Mouse (Mus musculus) myocyte (in vitro differentiated cells): Measurements from ENCODE around the gene Ubr1. TPM values are rescaled to one million over a fixed set of nuclear protein-coding genes. Genes with fewer than 3 reads are reported as not detected.

Experiments used
- H3K27me3 ChIP-seq: one replicate; pipeline ENCODE4 v1.6.1; 2011; ENCODE audit not compliant: control insufficient read depth, insufficient read depth, insufficient read length
- H3K36me3 ChIP-seq: one replicate; pipeline ENCODE4 v1.6.1; 2011; ENCODE audit not compliant: control insufficient read depth, insufficient read depth
- H3K4me2 ChIP-seq: one replicate; pipeline ENCODE4 v1.6.1; 2011; ENCODE audit warnings: low read depth, control low read depth
- H3K4me3 ChIP-seq: one replicate; pipeline ENCODE4 v1.5.1; 2011; ENCODE audit warnings: mild to moderate bottlenecking, control low read depth, moderate library complexity
- H3K79me2 ChIP-seq: one replicate; pipeline ENCODE4 v1.6.1; 2011; ENCODE audit not compliant: control insufficient read depth, insufficient read depth
- H3ac ChIP-seq: one replicate; pipeline ENCODE4 v1.6.1; 2011; ENCODE audit not compliant: control insufficient read depth, insufficient read length
- CEBPB ChIP-seq: IDR thresholded peaks from 2 replicates; pipeline ENCODE4 v1.6.1; 2011; ENCODE audit warnings: mild to moderate bottlenecking, moderate library complexity; ENCODE audit not compliant: poor library complexity, insufficient read depth, severe bottlenecking
- E2F4 ChIP-seq: IDR thresholded peaks from one replicate; pipeline ENCODE4 v1.6.1; 2011; ENCODE audit warnings: mild to moderate bottlenecking, control low read depth, moderate library complexity; ENCODE audit not compliant: insufficient read depth
- MAX ChIP-seq: IDR thresholded peaks from one replicate; pipeline ENCODE4 v1.6.1; 2011; ENCODE audit warnings: low read depth, mild to moderate bottlenecking, control low read depth
- MYOD1 ChIP-seq, 3 experiments: IDR thresholded peaks; one replicate each; pipeline ENCODE4 v1.6.1; 2011; ENCODE audit warnings: control low read depth in 2 of 3, low read depth in 2 of 3, mild to moderate bottlenecking in 2 of 3, moderate library complexity in 1 of 3; ENCODE audit not compliant: insufficient read length in 2 of 3, control insufficient read depth in 1 of 3
- MYOG ChIP-seq, 3 experiments: IDR thresholded peaks; one replicate each; pipeline ENCODE4 v1.6.1; 2011; ENCODE audit warnings: control low read depth in 2 of 3, low read depth in 2 of 3, mild to moderate bottlenecking in 2 of 3; ENCODE audit not compliant: insufficient read length in 2 of 3, control insufficient read depth in 1 of 3, insufficient read depth in 1 of 3
- POLR2A ChIP-seq: IDR thresholded peaks from one replicate; pipeline ENCODE4 v1.6.1; 2011; ENCODE audit warnings: low read depth, mild to moderate bottlenecking, control low read depth, moderate library complexity; ENCODE audit not compliant: insufficient read length
- POLR2AphosphoS2 ChIP-seq: IDR thresholded peaks from one replicate; pipeline ENCODE4 v1.6.1; 2011; ENCODE audit warnings: low read depth, control low read depth; ENCODE audit not compliant: insufficient read length
- REST ChIP-seq: IDR thresholded peaks from one replicate; pipeline ENCODE4 v1.6.1; 2011; ENCODE audit warnings: mild to moderate bottlenecking, control low read depth, moderate library complexity; ENCODE audit not compliant: insufficient read depth, insufficient read length
- SRF ChIP-seq: IDR thresholded peaks from one replicate; pipeline ENCODE4 v1.6.1; 2011; ENCODE audit warnings: low read depth; ENCODE audit not compliant: control insufficient read depth, insufficient read length
- TCF12 ChIP-seq: IDR thresholded peaks from one replicate; pipeline ENCODE4 v1.6.1; 2011; ENCODE audit warnings: mild to moderate bottlenecking, control low read depth; ENCODE audit not compliant: poor library complexity, insufficient read depth, severe bottlenecking
- TCF3 ChIP-seq: IDR thresholded peaks from one replicate; pipeline ENCODE4 v1.6.1; 2011; ENCODE audit warnings: low read depth, control low read depth; ENCODE audit not compliant: insufficient read length
- USF1 ChIP-seq: IDR thresholded peaks from one replicate; pipeline ENCODE4 v1.6.1; 2011; ENCODE audit warnings: low read depth, mild to moderate bottlenecking, control low read depth, moderate library complexity
- polyA plus RNA-seq: library from polyadenylated mRNA; unstranded; fragments of >200 nt; fragmentation: generic; extraction: Trizol; gene quantifications from one replicate; pipeline ENCODE4 v1.2.1, GENCODE M21; 2012; ENCODE audit warnings: missing spikeins

Gene Ubr1
- polyA plus RNA-seq, 1 experiment = 5.8 TPM

GRCm38 (mm10) chr2:120887601-120888000 is 82.9 kb downstream of the Ubr1 start:
- Histone ChIP-seq H3K79me2 (no peaks in the 10 kb centered on the region), H3K4me3 (no peak overlapping the region), H3K27me3 (no peaks in the 10 kb centered on the region), H3K36me3 (peaks cover 6% of the 10 kb centered on the region), H3ac (no peak overlapping the region), H3K4me2 (no peak overlapping the region)
- TF ChIP-seq TCF3 (no peak), POLR2A (no peak), MYOD1 (IDR thresholded peaks at IDR 0.05; ENCODE audit: control insufficient read depth in 1 of 3, insufficient read length in 2 of 3, low read depth in 2 of 3) (no peak), SRF (no peak), POLR2AphosphoS2 (no peak), MAX (no peak), CEBPB (no peak), USF1 (no peak), TCF12 (no peak), E2F4 (no peak), REST (no peak), MYOG (IDR thresholded peaks at IDR 0.05; ENCODE audit: control insufficient read depth in 1 of 3, insufficient read depth in 1 of 3, insufficient read length in 2 of 3, low read depth in 2 of 3) (no peak)

- H3K36me3 ChIP-seq = peaks cover 26% of the 10 kb centered on the region
- H3K27me3 ChIP-seq = no peaks in the 10 kb centered on the region
- peak overlapping the region; percentile 4 for H3K4me2 ChIP-seq
- no peak overlapping the region for H3K4me3 ChIP-seq
- H3K79me2 ChIP-seq = no peaks in the 10 kb centered on the region
- TF ChIP-seq MYOD1 (IDR thresholded peaks at IDR 0.05; ENCODE audit: control insufficient read depth in 1 of 3, insufficient read length in 2 of 3, low read depth in 2 of 3) = peak in 1 of 3 experiments; percentile 13
- no peak for TF ChIP-seq POLR2AphosphoS2
- TF ChIP-seq USF1 = no peak
- no peak overlapping the region for H3ac ChIP-seq
Observed at GRCm38 (mm10) chr2:120873192-120873591, 97.3 kb downstream of the Ubr1 start.

- Histone ChIP-seq H3ac (no peak overlapping the region), H3K27me3 (no peaks in the 10 kb centered on the region), H3K4me3 (no peak overlapping the region), H3K36me3 (peaks cover 26% of the 10 kb centered on the region), H3K79me2 (no peaks in the 10 kb centered on the region), H3K4me2 (peak overlapping the region; percentile 56)
- TF ChIP-seq TCF3 (no peak), CEBPB (peak; percentile 71; the same call in 1 of the 2 replicates)
Observed at GRCm38 (mm10) chr2:120871447-120872336, 98.8 kb downstream of the Ubr1 start.

GRCm38 (mm10) chr2:120867336-120867735 is 103.2 kb downstream of the Ubr1 start:
- peak overlapping the region; percentile 1 for H3K4me2 ChIP-seq
- no peaks in the 10 kb centered on the region for H3K27me3 ChIP-seq
- H3K79me2 ChIP-seq = no peaks in the 10 kb centered on the region
- H3K4me3 ChIP-seq = no peak overlapping the region
- H3ac ChIP-seq = no peak overlapping the region
- no peak for TF ChIP-seq MYOD1 (IDR thresholded peaks at IDR 0.05; ENCODE audit: control insufficient read depth in 1 of 3, insufficient read length in 2 of 3, low read depth in 2 of 3)
- no peak for TF ChIP-seq TCF12
- TF ChIP-seq MYOG (IDR thresholded peaks at IDR 0.05; ENCODE audit: control insufficient read depth in 1 of 3, insufficient read depth in 1 of 3, insufficient read length in 2 of 3, low read depth in 2 of 3) = no peak
- TF ChIP-seq TCF3 = no peak
- no peak for TF ChIP-seq POLR2AphosphoS2
- TF ChIP-seq MAX = no peak
- no peak for TF ChIP-seq CEBPB
- no peak for TF ChIP-seq POLR2A
- peaks cover 31% of the 10 kb centered on the region for H3K36me3 ChIP-seq

- Histone ChIP-seq H3K36me3 (peaks cover 31% of the 10 kb centered on the region), H3K4me2 (peak overlapping the region; percentile 48), H3K27me3 (no peaks in the 10 kb centered on the region), H3K4me3 (no peak overlapping the region), H3ac (no peak overlapping the region), H3K79me2 (no peaks in the 10 kb centered on the region)
- no peak for TF ChIP-seq REST
- TF ChIP-seq MAX = no peak
- TF ChIP-seq POLR2AphosphoS2 = no peak
- TF ChIP-seq MYOD1 (IDR thresholded peaks at IDR 0.05; ENCODE audit: control insufficient read depth in 1 of 3, insufficient read length in 2 of 3, low read depth in 2 of 3) = no peak
- TF ChIP-seq TCF12 = no peak
- TF ChIP-seq E2F4 = no peak
- TF ChIP-seq TCF3 = no peak
- TF ChIP-seq SRF = no peak
- no peak for TF ChIP-seq CEBPB
- no peak for TF ChIP-seq MYOG (IDR thresholded peaks at IDR 0.05; ENCODE audit: control insufficient read depth in 1 of 3, insufficient read depth in 1 of 3, insufficient read length in 2 of 3, low read depth in 2 of 3)
Observed at GRCm38 (mm10) chr2:120866561-120866960, 104.0 kb downstream of the Ubr1 start.
